Mouse (Mus musculus): ENCODE measurements around the gene Slc4a1ap.
"Not testable (repeated sequence)": the region's sequence is repeated elsewhere in the genome, so short reads cannot be mapped to it uniquely, and the experiment has no call there.

Slc4a1ap gene

GRCm38 (mm10) chr5:31566457-31566856, 39.7 kb downstream of the Slc4a1ap start:
- DNase-seq (ENCODE audit: low read depth): no peak

DNA sequence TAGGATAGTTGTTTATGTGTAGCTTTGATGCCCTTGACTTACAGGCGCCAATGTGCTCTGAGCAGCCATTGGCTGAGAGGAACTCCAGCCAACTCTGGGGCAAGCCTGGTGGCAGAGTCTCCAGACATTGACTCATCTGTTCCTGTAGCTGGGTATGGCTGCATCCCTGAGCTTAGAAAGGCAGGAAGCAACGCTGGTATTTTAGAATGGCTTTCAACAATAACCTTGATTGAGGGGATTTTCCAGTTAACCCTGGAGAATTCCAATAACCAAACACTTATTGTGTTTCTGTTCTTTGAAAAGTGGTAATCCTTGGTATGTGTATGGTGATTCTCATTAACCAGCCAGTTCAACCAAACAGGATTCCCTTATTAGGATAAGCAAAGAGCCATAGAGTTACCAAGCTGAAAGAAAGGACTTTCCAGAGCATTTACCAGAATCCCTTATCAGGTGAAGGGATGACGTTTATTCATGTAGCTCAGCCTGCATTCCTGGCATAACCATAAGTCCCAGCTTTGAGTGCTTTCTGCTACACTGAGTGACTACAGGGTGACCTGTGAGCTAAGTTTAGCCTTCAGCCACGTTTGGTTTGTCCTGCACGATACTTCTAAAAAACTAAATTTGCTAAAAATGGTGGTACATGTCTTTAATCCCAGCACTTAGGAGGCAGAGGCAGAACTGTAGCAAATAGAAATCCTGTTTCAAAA, 41.3 kb downstream of the Slc4a1ap start:
- DNase-seq (ENCODE audit: low read depth): no peak

GRCm38 (mm10) chr5:31571023-31571608, 44.3 kb downstream of the Slc4a1ap start:
- DNase-seq (ENCODE audit: low read depth): peak; percentile 39

DNA sequence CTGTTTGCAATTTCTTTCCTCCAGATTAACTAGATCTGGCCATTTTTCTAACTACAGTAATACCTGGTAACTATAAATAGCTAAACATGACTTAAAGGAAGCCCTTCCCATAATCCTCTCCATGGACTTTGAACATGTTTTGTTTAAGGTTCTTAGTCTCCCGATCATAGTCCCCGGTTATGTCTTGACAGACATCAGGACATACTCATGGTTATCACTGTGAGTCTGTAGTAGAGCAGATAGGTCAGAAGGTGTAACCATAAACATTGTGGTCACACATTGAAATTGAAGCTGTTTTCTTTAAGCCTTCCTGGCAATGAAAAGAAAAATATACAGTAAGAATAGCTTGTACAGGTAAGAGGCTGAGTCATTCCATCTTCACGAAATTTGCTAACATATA, 46.9 kb downstream of the Slc4a1ap start:
- no peak for DNase-seq (ENCODE audit: low read depth)

DNA sequence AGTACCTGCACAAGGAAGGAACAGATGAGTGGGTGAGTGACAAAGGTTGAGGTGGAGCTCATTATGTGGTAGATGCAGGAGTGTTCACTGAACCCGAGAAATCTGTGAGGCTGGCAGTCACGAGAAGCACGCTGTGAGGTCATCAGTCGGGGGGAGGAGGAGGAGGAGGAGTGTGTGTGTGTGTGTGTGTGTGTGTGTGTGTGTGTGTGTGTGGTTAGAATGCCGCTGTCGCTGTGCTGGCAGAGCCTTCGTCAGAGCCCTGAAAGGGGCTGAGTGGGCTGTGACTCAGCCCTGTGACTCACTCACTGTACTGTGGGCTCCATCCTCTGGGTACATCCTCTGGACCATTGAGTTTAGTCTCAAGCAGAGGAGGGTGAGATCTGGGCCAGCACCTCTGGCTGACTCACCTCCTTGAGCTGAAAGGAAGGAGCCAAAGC, 49.8 kb downstream of the Slc4a1ap start:
- DNase-seq (ENCODE audit: low read depth): peak; percentile 86

GRCm38 (mm10) chr5:31581263-31581662, 54.5 kb downstream of the Slc4a1ap start:
- DNase-seq (ENCODE audit: low read depth): no peak

GRCm38 (mm10) chr5:31581932-31582331, 55.1 kb downstream of the Slc4a1ap start:
- DNase-seq (ENCODE audit: low read depth): peak; percentile 68

- no peak for DNase-seq (ENCODE audit: low read depth)
Measured at GRCm38 (mm10) chr5:31583261-31583660, 56.5 kb downstream of the Slc4a1ap start.

DNA sequence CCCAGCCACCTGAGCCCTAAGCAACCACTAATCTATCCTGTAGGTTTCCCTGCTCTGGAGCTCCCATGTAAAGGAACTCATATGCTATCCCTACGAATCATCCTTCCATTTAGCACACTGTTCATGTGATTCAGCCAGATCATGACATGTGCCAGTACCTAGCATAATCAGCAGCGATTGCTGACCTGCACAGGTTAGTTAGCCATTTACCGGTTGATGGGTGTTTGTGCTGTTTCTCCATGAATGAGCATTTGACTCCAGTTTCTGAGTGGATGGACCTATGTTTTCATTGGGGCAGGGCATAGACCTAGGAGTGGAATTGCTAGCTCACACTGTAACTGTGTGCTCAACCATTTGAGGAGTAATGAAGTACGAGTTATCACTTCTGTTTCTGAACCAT, 58.7 kb downstream of the Slc4a1ap start:
- no peak for DNase-seq (ENCODE audit: low read depth)

DNA sequence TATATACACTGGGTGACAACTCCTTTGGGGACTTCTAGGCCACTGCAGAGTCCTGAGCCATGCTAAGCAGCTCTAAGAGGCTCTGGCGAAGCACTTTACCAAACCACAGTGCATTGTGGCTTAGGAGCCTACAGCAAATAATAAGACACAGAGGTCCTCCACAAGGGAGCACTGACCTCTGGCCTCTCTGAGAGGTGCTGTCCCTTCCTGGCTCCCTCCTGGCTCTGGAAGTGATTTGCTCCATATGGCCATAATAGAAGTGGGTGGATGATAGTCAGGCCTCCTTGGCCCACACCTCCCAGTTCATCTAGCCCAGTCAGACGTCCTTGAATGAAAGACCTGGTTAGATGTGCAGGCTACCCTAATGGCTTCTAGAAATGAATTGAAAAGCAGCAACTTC, 61.2 kb downstream of the Slc4a1ap start:
- no peak for DNase-seq (ENCODE audit: low read depth)

DNA sequence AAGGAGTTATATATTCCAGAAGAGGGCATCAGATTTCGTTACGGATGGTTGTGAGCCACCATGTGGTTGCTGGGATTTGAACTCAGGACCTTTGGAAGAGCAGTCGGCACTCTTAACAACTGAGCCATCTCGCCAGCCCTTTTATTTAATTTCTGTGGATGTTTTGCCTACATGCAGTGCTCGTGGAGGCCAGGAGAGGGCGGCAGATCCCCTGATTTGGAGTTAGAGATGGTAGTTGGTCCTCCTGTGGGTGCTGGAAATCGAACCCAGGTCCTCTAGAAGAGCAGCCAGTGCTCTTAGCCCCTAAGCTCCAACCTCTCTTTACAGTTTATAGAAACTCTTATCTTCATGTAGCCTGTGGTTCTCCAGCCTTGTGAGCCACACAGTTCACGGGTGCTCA, 61.9 kb downstream of the Slc4a1ap start:
- not testable (repeated sequence) for DNase-seq (ENCODE audit: low read depth)

GRCm38 (mm10) chr5:31589711-31590319, 63.0 kb downstream of the Slc4a1ap start:
- DNase-seq (ENCODE audit: low read depth): no peak

DNA sequence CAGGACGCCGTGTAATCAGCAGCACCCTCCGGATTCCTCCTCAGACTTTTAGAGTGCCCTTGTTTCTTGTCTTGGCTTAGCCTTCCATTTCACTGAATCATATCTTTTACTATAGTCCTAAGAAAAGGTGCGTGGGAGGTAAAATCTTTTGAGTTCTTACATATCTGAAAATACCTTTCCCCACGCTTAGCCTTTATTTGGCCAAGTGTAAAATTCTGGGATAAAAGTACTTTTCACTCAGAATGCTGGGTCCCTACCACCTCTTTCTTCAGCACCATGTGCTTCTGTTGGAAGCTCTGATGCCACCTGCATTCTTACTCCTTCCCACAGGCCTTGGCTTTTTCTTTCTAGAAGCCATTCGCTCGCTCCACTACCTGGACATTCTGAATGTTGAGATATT, 64.3 kb downstream of the Slc4a1ap start:
- DNase-seq (ENCODE audit: low read depth): no peak

GRCm38 (mm10) chr5:31595868-31596267, 69.1 kb downstream of the Slc4a1ap start:
- DNase-seq (ENCODE audit: low read depth): no peak

DNA sequence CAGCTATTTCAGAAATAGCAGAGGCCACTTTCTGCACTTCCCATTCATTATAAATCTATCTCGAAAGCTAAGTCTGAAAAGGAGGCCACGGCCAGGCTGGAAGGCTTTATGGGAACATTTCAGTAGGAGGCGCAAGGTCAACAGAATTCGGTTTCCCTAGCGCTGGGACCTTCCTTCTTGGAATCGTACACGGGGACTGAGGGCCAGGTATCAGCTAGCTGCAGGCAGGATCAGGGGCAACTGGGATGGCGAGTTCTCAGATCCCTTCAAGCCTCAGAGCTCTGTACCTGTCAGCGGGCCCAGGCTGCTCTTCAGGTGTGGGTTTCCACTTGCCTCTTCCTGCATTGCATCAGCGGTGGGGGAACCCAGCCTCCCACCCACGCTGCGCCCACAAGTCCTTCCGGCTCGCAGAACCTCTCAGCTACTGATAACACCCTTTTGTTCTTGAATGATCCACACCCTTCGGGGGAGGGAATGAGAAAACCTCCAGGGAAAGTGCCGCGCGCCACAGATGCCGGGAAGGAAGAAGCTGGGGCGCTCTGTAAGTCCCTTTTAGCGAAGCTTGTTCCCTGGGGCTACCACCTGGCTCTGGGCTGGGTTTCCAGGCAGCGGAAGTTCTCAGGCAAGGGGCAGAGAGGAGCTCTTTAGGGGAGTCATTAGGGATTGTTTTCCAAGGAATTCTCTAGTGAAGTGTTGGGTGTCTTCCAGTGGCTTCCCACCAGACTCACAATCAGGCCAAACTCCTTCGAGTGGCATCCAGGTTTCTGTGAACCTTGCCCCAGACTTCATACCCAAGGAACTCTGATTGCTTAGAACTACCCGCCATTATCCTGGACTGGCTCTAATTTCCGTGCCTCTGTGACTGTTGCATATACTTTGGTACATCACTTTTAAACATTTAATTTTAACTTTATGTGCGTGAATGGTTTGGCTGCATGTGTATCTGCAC, 70.0 kb downstream of the Slc4a1ap start, which contains the start of gene Mrpl33:
Gene Mrpl33 (plus strand): TSS at position 455 of the 949 bp plus-strand sequence.
- peak; percentile 89 for DNase-seq (ENCODE audit: low read depth)

DNA sequence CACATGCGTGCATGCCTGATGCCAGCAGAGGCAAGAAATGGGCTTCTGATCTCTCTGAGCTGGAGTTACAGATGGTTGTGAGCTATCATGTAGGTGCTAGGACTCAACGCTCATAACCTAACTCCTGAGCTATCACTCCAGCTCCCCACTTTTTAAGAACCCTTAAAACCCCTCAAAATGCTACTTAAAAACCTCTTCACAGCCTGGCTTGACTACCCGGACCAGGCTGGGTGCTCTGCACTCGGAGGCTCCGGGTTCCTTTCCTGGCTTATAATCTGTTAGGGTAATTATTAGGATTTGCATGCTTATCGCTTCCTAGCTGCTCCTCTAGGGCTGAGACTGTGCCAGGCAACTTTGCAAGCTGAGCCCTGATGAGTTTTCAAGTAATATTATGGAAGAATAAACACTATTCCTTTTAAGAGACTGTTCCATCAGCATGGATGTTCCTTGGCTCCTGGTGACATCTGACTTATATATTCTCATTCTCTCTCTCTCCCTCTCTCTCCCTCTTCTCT, 70.7 kb downstream of the Slc4a1ap start:
- no peak for DNase-seq (ENCODE audit: low read depth)

DNA sequence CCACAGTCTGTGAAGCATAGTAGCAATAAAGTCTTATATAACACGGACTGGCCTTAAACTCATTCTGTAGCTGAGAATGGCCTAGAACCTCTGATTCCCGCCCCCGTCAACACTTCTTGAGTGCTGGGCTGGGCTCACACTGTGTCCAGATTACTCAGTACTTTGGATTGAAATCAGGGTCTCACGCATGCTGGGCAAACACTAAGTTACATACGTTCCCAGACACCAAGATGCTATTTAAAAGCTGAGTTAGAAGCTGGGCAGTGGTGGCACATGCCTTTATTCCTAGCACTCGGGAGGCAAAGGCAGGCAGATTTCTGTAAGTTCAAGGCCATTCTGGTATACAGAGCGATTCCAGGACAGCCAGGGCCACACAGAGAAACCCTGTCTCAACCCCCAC, 71.3 kb downstream of the Slc4a1ap start:
- no peak for DNase-seq (ENCODE audit: low read depth)

DNA sequence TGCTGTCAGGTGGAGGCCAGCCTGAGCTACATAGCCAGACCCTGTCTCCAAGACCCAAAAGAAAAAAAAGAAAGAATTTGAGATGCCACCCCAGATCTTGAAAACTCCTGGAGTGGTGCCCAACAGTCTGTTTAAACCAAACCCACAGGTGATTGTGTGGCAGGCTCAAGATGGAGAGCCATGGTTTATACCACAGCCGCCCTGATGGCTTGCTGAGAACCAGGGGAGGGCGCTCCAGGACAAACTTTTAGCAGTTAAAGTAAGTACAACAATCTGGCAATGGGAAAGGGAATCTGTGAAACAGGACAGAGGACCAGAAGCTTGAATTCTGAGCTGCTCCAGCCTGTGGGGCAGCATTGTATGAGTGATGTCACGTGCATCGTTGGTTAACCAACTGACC, 71.8 kb downstream of the Slc4a1ap start:
- peak; percentile 75 for DNase-seq (ENCODE audit: low read depth)

DNA sequence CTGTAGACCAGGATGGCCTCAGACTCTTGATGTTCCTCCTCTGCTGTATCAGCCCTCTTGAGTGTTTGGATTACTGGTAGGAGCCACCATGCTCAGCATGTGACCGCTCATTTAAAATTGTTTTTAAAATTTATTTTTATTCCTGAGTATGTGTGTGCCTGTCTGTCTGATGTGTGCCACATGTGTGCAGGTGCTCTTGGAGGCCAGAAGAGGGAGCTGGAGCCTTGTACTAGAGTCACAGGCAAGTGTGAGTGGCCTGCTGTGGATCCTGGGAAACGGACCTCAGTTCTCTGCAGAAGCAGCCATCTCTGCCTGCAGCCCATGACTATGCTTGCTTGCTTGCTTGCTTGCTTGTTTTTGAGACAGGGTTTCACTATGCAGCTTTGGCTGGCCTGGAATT, 72.4 kb downstream of the Slc4a1ap start:
- DNase-seq (ENCODE audit: low read depth): peak; percentile 64

DNA sequence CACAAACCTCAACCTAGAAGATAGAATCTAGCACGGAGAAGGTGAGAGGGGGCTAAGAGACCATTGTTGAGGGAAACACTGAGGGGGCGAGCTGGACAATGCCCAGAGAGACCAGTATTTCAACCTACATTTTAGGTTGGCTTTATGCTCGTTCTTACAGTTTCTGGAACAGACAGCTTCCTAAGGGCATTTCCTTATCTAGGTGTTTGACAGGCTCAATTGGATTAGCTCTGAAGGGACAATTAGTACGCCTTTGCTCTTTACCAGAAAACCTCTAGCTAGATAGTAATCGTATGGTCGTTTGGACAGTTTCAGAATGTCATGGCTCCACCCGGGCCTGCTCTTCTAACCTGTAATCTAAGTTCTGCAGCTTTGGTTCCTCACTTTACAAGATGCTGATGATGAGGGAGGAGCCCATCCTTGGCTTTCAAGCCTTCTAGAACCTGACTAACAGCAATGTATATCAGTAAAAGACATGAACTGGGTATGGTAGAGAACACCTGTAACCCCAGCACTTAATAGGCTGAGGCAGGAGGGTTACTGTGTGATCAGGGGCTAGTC, 74.4 kb downstream of the Slc4a1ap start:
- no peak for DNase-seq (ENCODE audit: low read depth)

DNA sequence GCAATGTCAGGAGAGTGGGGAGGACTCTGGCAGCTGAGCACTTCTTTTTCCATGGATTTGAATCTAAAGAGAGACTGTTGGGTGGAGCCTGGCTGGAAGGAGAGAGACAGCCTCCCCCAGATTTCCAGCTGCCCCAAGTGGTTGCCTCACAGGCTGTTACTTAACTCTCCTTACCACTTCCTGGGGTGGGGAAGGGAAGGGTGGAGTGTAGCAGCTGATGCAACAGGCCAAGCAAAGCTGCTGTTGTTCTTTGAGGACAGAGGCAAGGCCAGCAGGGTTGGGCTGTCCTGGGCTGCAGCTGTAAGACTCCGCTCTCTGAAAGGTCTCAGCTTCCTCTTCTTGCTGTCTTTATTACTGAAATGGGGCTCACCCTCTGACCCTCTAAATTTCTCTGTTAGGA, 75.6 kb downstream of the Slc4a1ap start:
- DNase-seq (ENCODE audit: low read depth): peak; percentile 75

DNA sequence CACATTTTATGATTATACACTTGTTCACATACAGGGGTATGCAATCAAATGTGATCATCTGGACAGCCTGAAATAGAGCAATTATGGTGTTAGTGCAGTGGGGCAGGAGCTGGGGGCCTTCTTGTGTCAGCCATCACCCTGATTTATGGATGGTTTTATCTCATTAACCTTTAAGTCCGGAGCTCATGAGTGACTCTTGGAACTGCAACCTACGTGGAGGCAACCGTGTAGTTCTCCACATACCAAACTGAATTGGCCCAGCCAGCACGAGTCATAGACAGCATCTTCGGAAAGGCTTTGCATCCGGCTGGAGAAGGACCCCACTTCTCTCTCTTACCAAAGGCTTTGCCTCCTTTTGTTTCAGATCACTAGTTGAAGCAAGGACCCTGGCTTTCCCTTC, 77.0 kb downstream of the Slc4a1ap start:
- no peak for DNase-seq (ENCODE audit: low read depth)

Data from induced T-regulatory cell, adult 2 months (primary cell).